Comparison of ENCODE assay signal across 8 mouse cellular contexts in genomic region chr4:152157779-152158584, GRCm38 (mm10). TPM values are rescaled to one million over a fixed set of nuclear protein-coding genes. Genes with fewer than 3 reads are reported as not detected.
DNase-seq lines count a peak whose midpoint lies in the region; ATAC-seq and TF ChIP-seq lines count a peak whose summit lies in the region.

No protein-coding gene starts in this region.

- peaks cover 11% of the 10 kb centered on the region for H3K9me3 ChIP-seq in E14TG2a.4 (ENCODE audit: low read length)
- H3K9me3 ChIP-seq in hindbrain, embryonic 14.5 days (ENCODE audit: control insufficient read depth, low read length): no peaks in the 10 kb centered on the region
- H3K9me3 ChIP-seq in liver, embryonic 11.5 days (ENCODE audit: control insufficient read depth, low read length): no peaks in the 10 kb centered on the region

- peak overlapping the region; percentile 19 for H3K4me2 ChIP-seq in hindbrain, embryonic 14.5 days (replicated peaks)
- H3K4me2 ChIP-seq in liver, embryonic 11.5 days: peak overlapping the region; percentile 68

- peak overlapping the region; percentile 34 for H3K4me3 ChIP-seq in heart, adult 2 months
- peak overlapping the region; percentile 79 for H3K4me3 ChIP-seq in E14TG2a.4 (replicated peaks; ENCODE audit: low read length)
- no peak overlapping the region; the same call in 1 of the 2 replicates for H3K4me3 ChIP-seq in hindbrain, embryonic 14.5 days (replicated peaks; ENCODE audit: low read length)
- peak overlapping the region; percentile 36 for H3K4me3 ChIP-seq in liver, embryonic 11.5 days (ENCODE audit: low read depth, low read length)

- H3K27ac ChIP-seq in heart, adult 2 months: no peak overlapping the region
- H3K27ac ChIP-seq in hindbrain, embryonic 14.5 days: no peak overlapping the region
- no peak overlapping the region for H3K27ac ChIP-seq in liver, embryonic 11.5 days (ENCODE audit: low read depth, low read length)

- no peak overlapping the region for H3K9ac ChIP-seq in heart, adult 2 months (ENCODE audit: low read depth, low read length)
- H3K9ac ChIP-seq in hindbrain, embryonic 14.5 days: no peak overlapping the region
- no peak overlapping the region for H3K9ac ChIP-seq in liver, embryonic 11.5 days (ENCODE audit: low read depth, low read length)

- peak in 1 of 2 experiments; percentile 53 for DNase-seq in heart, adult 2 months
- DNase-seq in heart, adult 9 months (ENCODE audit: low spot score in 2 of 2): no peak
- DNase-seq in cerebellum, postnatal 36 days: peak; percentile 45 to 54
- peak; percentile 59 for DNase-seq in hindbrain, embryonic 14.5 days (ENCODE audit: low spot score)
- peak; percentile 71 for DNase-seq in liver, embryonic 11.5 days (ENCODE audit: low spot score)
- peak; percentile 60 for DNase-seq in neural tube, embryonic 10.5 days (ENCODE audit: extremely low spot score, low spot score)

- no peaks in the 10 kb centered on the region for H3K36me3 ChIP-seq in heart, adult 2 months (ENCODE audit: control insufficient read depth, insufficient read depth, low read length)
- no peaks in the 10 kb centered on the region for H3K36me3 ChIP-seq in E14TG2a.4 (ENCODE audit: insufficient read depth, low read length)
- no peaks in the 10 kb centered on the region for H3K36me3 ChIP-seq in hindbrain, embryonic 14.5 days (replicated peaks; ENCODE audit: control insufficient read depth, insufficient read depth)
- no peaks in the 10 kb centered on the region for H3K36me3 ChIP-seq in liver, embryonic 11.5 days (ENCODE audit: control insufficient read depth, insufficient read depth, low read length)

- no peak for TF ChIP-seq EP300 in heart, adult 2 months (IDR thresholded peaks at IDR 0.05; ENCODE audit: insufficient read depth, low read depth, low read length)

- H3K79me2 ChIP-seq in heart, adult 2 months (replicated peaks; ENCODE audit: control insufficient read depth, insufficient read depth, low read length): no peaks in the 10 kb centered on the region

- TF ChIP-seq CTCF in heart, adult 2 months (IDR thresholded peaks at IDR 0.05): peak; percentile 88
- peak; percentile 97 for TF ChIP-seq CTCF in E14TG2a.4 (conservative IDR thresholded peaks at IDR 0.05; ENCODE audit: low read length)

- intact Hi-C loops in heart, adult 2 months (cut with DNase I): no loop called here

- TF ChIP-seq POLR2A in heart, adult 2 months (IDR thresholded peaks at IDR 0.05; ENCODE audit: insufficient read depth, low read depth, low read length): no peak

- H3K27me3 ChIP-seq in heart, adult 2 months (ENCODE audit: control insufficient read depth, insufficient read depth, low read length): peaks cover 15% of the 10 kb centered on the region
- peaks cover 69% of the 10 kb centered on the region for H3K27me3 ChIP-seq in E14TG2a.4 (ENCODE audit: insufficient read depth, low read length)
- H3K27me3 ChIP-seq in hindbrain, embryonic 14.5 days (ENCODE audit: control insufficient read depth, insufficient read depth, low read length): peaks cover 90% of the 10 kb centered on the region
- H3K27me3 ChIP-seq in liver, embryonic 11.5 days (replicated peaks; ENCODE audit: control insufficient read depth, insufficient read depth, low read length): peaks cover 66% of the 10 kb centered on the region

- WGBS in heart, adult 2 months: 18% methylated on average over 21 of the region's 21 CpGs
- 17% methylated on average over 21 of the region's 21 CpGs for WGBS in hindbrain, embryonic 14.5 days
- 14% methylated on average over 21 of the region's 21 CpGs for WGBS in liver, embryonic 11.5 days

- peaks cover 1% of the 10 kb centered on the region; the same call in 1 of the 2 replicates for H3K4me1 ChIP-seq in heart, adult 2 months (ENCODE audit: control insufficient read depth, insufficient read depth, low read length)
- H3K4me1 ChIP-seq in E14TG2a.4 (replicated peaks; ENCODE audit: low read depth, low read length): peaks cover 48% of the 10 kb centered on the region
- H3K4me1 ChIP-seq in hindbrain, embryonic 14.5 days (replicated peaks; ENCODE audit: control insufficient read depth, insufficient read depth, low read length): peaks cover 4% of the 10 kb centered on the region; the same call in 1 of the 2 replicates
- peaks cover 17% of the 10 kb centered on the region for H3K4me1 ChIP-seq in liver, embryonic 11.5 days (replicated peaks; ENCODE audit: control insufficient read depth, insufficient read depth, low read length)

- no peak for ATAC-seq in hindbrain, embryonic 14.5 days (ENCODE audit: low FRiP score)
- ATAC-seq in liver, embryonic 11.5 days (replicated peaks; ENCODE audit: low FRiP score): no peak
- ATAC-seq in inflammation-experienced regulatory T-cells, adult 6 months: no peak

RNA-seq across cellular contexts. Expression of gene Hes2, which starts 0.7 kb away (rescaled TPM):
- total RNA-seq in heart, adult 2 months (2021): not detected
- polyA plus RNA-seq in heart, adult 2 months (2012; rRNA removed): not detected in 2 replicates
- polyA plus RNA-seq in hindbrain, embryonic 14.5 days (2014; fragmentation: Nextera tagmentation; extraction: Ambion mirVana): not detected in 2 replicates
- polyA plus RNA-seq in liver, embryonic 11.5 days (2014; fragmentation: Nextera tagmentation; extraction: Ambion mirVana): not detected in 2 replicates
- not detected for polyA plus RNA-seq in inflammation-experienced regulatory T-cells, adult 6 months (2017; shearing (Covaris generic))

RNA-seq across cellular contexts. Expression of gene Espn, which starts 5.8 kb away (rescaled TPM):
- total RNA-seq in heart, adult 2 months (2021): 1 to 10 TPM; 2.4 to 2.5 TPM
- polyA plus RNA-seq in heart, adult 2 months (2012; rRNA removed): 2.7 and 3.2 TPM in 2 replicates
- polyA plus RNA-seq in hindbrain, embryonic 14.5 days (2014; fragmentation: Nextera tagmentation; extraction: Ambion mirVana): 0.25 and 0.40 TPM in 2 replicates
- polyA plus RNA-seq in liver, embryonic 11.5 days (2014; fragmentation: Nextera tagmentation; extraction: Ambion mirVana): 4.1 and 5.3 TPM in 2 replicates
- polyA plus RNA-seq in inflammation-experienced regulatory T-cells, adult 6 months (2017; shearing (Covaris generic)): 10 to 100 TPM in 1 of 3 experiments, 1 to 10 TPM in 2; 6.0 to 13.1 (median 9.7) TPM

RNA-seq across cellular contexts. Expression of gene Acot7, which starts 20.0 kb away (rescaled TPM):
- total RNA-seq in heart, adult 2 months (2021): 10 to 100 TPM; 58.1 to 64.8 TPM
- 51.7 and 65.0 TPM in 2 replicates for polyA plus RNA-seq in heart, adult 2 months (2012; rRNA removed)
- polyA plus RNA-seq in hindbrain, embryonic 14.5 days (2014; fragmentation: Nextera tagmentation; extraction: Ambion mirVana): 352 and 396 TPM in 2 replicates
- polyA plus RNA-seq in liver, embryonic 11.5 days (2014; fragmentation: Nextera tagmentation; extraction: Ambion mirVana): 50.0 and 51.1 TPM in 2 replicates
- polyA plus RNA-seq in inflammation-experienced regulatory T-cells, adult 6 months (2017; shearing (Covaris generic)): 100 to 1,000 TPM; 124 to 249 (median 126) TPM

RNA-seq across cellular contexts. Expression of gene Tnfrsf25, which starts 42.2 kb away (rescaled TPM):
- total RNA-seq in heart, adult 2 months (2021): 1 to 10 TPM; 1.4 to 2.4 TPM
- polyA plus RNA-seq in heart, adult 2 months (2012; rRNA removed): 6.1 and 7.4 TPM in 2 replicates
- 0.94 and 0.95 TPM in 2 replicates for polyA plus RNA-seq in hindbrain, embryonic 14.5 days (2014; fragmentation: Nextera tagmentation; extraction: Ambion mirVana)
- polyA plus RNA-seq in liver, embryonic 11.5 days (2014; fragmentation: Nextera tagmentation; extraction: Ambion mirVana): 0.90 and 1.3 TPM in 2 replicates
- 100 to 1,000 TPM; 125 to 133 (median 127) TPM for polyA plus RNA-seq in inflammation-experienced regulatory T-cells, adult 6 months (2017; shearing (Covaris generic))

Comparison
In these comparisons a context has a peak if more than half of its experiments do, and no peak if none do; other contexts are left out.
1. DNase-seq: peak in cerebellum, postnatal 36 days (2 of 2), hindbrain, embryonic 14.5 days (single experiment), liver, embryonic 11.5 days (single experiment) and neural tube, embryonic 10.5 days (single experiment); none in heart, adult 9 months (0 of 2).